Mouse (Mus musculus): Measurements from ENCODE around the gene Gtpbp2. TPM values are rescaled to one million over a fixed set of nuclear protein-coding genes. Genes with fewer than 3 reads are reported as not detected.

The Gtpbp2 gene
- polyA plus RNA-seq (2014; fragmentation: Nextera tagmentation; extraction: Ambion mirVana): 29.4 and 30.1 TPM in 2 replicates

DNA sequence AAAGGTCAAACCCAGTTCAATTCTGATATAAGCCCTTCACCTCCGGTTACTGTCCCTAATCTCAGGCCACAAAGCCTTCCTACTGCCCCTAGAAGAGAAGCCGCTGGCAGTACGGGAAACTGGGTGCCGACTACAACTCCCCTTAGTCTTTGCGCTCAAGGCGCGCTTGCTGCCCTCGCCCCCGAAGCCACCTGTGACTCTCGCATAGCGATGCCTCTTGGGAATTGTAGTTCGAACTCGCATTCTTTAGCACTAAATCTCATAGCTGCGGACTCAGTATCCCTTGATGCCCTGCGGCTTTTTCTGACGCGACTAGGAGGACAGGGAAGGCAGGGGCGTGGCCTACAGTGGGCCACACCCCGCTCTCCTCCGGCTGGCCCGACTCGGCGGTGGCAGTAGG, at the start of gene Gtpbp2:
Gene Gtpbp2, plus strand, starts transcription at position 347 of the 400 bp plus-strand sequence.
- Histone ChIP-seq H3K9ac (ENCODE audit: low read length) (peak within 1 kb of the TSS; percentile 79), H3K4me3 (ENCODE audit: low read depth, low read length) (peak within 1 kb of the TSS; percentile 77), H3K4me2 (ENCODE audit: low read depth, severe bottlenecking) (peak within 1 kb of the TSS; percentile 76), H3K4me1 (ENCODE audit: control insufficient read depth, insufficient read depth, low read length) (peaks cover 4% of the 10 kb centered on the region; the same call in 1 of the 2 replicates), H3K27me3 (ENCODE audit: control insufficient read depth, insufficient read depth, low read length) (no peaks in the 10 kb centered on the region), H3K27ac (replicated peaks; ENCODE audit: low read depth, low read length) (peak within 1 kb of the TSS; percentile 62), H3K9me3 (ENCODE audit: control insufficient read depth, low read length) (no peaks in the 10 kb centered on the region), H3K36me3 (ENCODE audit: control insufficient read depth, insufficient read depth, low read length) (peaks cover 13% of the 10 kb centered on the region)
- DNase-seq (ENCODE audit: low spot score) (peak; percentile 96), ATAC-seq (ENCODE audit: insufficient number of reproducible peaks, low FRiP score, low TSS enrichment, low read depth) (peak; percentile 90)
- WGBS: under 1% methylated on average over 23 of the region's 23 CpGs

DNA sequence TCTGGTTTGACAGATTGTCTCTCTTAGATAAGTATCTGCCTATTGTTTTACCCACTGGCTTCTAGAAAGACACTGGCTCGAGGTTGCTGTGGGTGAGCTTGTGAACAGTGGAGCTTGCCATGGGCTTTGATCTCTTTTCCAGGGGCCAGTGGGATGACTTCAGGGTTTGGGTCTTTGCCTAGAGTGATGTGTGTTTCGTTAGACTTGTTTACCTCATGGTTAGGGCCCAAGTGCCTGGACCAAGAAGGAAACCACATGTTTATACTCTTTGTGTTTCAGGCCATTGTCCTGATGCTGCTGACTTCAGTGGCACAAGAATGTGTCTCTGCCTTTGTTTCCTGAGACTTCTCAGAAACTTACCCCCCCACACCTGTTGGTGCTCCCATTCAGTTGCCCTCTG, 45.3 kb upstream of the Gtpbp2 start:
- ATAC-seq (ENCODE audit: insufficient number of reproducible peaks, low FRiP score, low TSS enrichment, low read depth): no peak
- H3K4me2 ChIP-seq (ENCODE audit: low read depth, severe bottlenecking): peak overlapping the region; percentile 1; the same call in 1 of the 2 replicates
- no peak overlapping the region for H3K4me3 ChIP-seq (ENCODE audit: low read depth, low read length)
- WGBS: 49% methylated on average over 2 of the region's 2 CpGs
- H3K9me3 ChIP-seq (ENCODE audit: control insufficient read depth, low read length): no peaks in the 10 kb centered on the region
- DNase-seq (ENCODE audit: low spot score): no peak
- H3K27ac ChIP-seq (replicated peaks; ENCODE audit: low read depth, low read length): peak overlapping the region; percentile 89
- peaks cover 15% of the 10 kb centered on the region; the same call in 1 of the 2 replicates for H3K36me3 ChIP-seq (ENCODE audit: control insufficient read depth, insufficient read depth, low read length)
- no peaks in the 10 kb centered on the region for H3K27me3 ChIP-seq (ENCODE audit: control insufficient read depth, insufficient read depth, low read length)
- peaks cover 40% of the 10 kb centered on the region for H3K4me1 ChIP-seq (ENCODE audit: control insufficient read depth, insufficient read depth, low read length)
- no peak overlapping the region for H3K9ac ChIP-seq (ENCODE audit: low read length)

DNA sequence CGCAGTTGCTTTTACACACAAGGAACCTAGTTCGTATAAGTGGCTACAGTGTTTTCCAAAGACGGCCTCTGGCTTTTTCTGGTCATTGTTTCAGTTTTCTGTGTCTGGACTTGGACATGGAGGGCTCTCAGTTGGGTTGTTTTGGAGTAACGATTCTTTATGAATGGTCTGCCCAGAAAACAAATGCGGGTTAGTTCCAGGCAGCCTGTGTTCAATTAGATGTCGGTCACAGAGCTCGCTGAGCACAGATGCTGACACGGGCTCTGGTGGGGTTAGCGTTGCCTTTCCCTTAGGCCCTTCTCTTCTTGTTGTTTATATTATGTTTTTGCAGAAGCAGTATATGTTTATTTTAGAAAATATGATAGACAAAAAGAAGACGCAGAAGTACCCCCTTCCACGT, 44.7 kb upstream of the Gtpbp2 start:
- DNase-seq (ENCODE audit: low spot score) (peak; percentile 63), ATAC-seq (ENCODE audit: insufficient number of reproducible peaks, low FRiP score, low TSS enrichment, low read depth) (no peak)
- peak overlapping the region; percentile 89 for H3K27ac ChIP-seq (replicated peaks; ENCODE audit: low read depth, low read length)
- no peaks in the 10 kb centered on the region for H3K27me3 ChIP-seq (ENCODE audit: control insufficient read depth, insufficient read depth, low read length)
- H3K4me2 ChIP-seq (ENCODE audit: low read depth, severe bottlenecking): no peak overlapping the region
- H3K9me3 ChIP-seq (ENCODE audit: control insufficient read depth, low read length): no peaks in the 10 kb centered on the region
- peaks cover 15% of the 10 kb centered on the region; the same call in 1 of the 2 replicates for H3K36me3 ChIP-seq (ENCODE audit: control insufficient read depth, insufficient read depth, low read length)
- H3K9ac ChIP-seq (ENCODE audit: low read length): no peak overlapping the region
- 35% methylated on average over 11 of the region's 11 CpGs for WGBS
- peaks cover 40% of the 10 kb centered on the region for H3K4me1 ChIP-seq (ENCODE audit: control insufficient read depth, insufficient read depth, low read length)
- H3K4me3 ChIP-seq (ENCODE audit: low read depth, low read length): no peak overlapping the region

DNA sequence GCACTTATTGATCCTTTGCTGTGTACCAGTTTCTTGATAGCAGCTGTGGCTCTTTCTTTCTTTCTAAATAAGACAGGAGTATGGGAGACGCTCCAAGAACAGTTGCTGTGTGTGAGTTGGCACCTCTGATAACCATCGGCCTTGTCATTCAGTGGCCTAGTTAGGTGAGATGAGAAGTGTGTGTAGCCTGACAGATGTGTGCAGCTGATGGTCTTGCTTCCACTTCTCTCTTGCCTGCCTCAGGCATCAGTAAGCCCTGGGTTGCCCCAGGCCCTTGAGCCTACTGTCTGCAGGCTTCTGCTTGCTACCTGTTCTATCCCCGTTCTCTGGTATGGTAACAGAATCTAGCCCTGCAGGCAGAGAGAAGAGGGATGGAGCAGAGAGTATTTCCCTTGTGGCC, 44.0 kb upstream of the Gtpbp2 start:
- peaks cover 15% of the 10 kb centered on the region; the same call in 1 of the 2 replicates for H3K36me3 ChIP-seq (ENCODE audit: control insufficient read depth, insufficient read depth, low read length)
- DNase-seq (ENCODE audit: low spot score) (no peak), ATAC-seq (ENCODE audit: insufficient number of reproducible peaks, low FRiP score, low TSS enrichment, low read depth) (no peak)
- H3K4me2 ChIP-seq (ENCODE audit: low read depth, severe bottlenecking): no peak overlapping the region
- H3K4me1 ChIP-seq (ENCODE audit: control insufficient read depth, insufficient read depth, low read length): peaks cover 35% of the 10 kb centered on the region
- 63% methylated on average over 3 of the region's 3 CpGs for WGBS
- H3K9ac ChIP-seq (ENCODE audit: low read length): 0 out of 2 replicates have a peak overlapping the region, but pooled peaks have one; percentile 4
- no peaks in the 10 kb centered on the region for H3K9me3 ChIP-seq (ENCODE audit: control insufficient read depth, low read length)
- peak overlapping the region; percentile 59; the same call in 1 of the 2 replicates for H3K27ac ChIP-seq (replicated peaks; ENCODE audit: low read depth, low read length)
- no peak overlapping the region for H3K4me3 ChIP-seq (ENCODE audit: low read depth, low read length)
- no peaks in the 10 kb centered on the region for H3K27me3 ChIP-seq (ENCODE audit: control insufficient read depth, insufficient read depth, low read length)

DNA sequence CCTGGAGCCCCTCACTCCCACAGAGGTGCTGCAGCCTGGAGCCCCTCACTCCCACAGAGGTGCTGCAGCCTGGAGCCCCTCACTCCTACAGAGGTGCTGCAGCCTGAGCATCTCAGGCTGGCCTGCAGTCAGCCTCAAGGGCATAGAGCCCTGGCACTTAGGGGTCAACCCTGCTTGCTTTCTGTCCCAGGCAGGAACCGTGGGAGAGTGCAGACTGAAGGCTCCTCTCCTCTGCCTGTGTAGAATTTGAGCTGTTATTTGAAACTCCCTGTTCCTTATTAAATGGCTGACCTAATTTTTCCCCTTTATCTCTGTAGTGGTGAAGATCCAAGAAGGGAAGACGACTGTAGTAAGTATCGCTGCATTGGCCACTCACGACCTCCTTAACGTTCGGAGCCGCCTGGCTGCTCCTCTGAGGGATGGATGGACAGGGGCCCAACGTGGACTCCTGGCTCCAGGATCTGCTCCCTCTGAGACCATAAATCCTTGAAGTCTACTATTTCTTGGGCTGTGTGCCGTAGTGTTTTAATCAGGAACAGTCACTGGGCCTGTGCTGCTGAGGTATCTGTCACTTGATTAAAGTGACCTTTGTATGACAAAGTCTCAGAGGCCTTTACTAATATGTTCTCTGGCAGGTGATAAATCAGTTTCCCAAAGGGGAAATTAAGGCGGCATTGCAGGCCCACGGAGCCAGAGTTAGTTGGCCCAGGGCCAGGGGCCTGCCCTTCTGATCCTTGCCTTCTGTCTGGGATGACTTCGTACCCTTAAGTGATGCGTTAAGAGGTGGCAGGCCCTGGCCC, 43.0 kb upstream of the Gtpbp2 start:
- peaks cover 35% of the 10 kb centered on the region for H3K4me1 ChIP-seq (ENCODE audit: control insufficient read depth, insufficient read depth, low read length)
- peaks cover 20% of the 10 kb centered on the region; the same call in 1 of the 2 replicates for H3K36me3 ChIP-seq (ENCODE audit: control insufficient read depth, insufficient read depth, low read length)
- no peaks in the 10 kb centered on the region for H3K9me3 ChIP-seq (ENCODE audit: control insufficient read depth, low read length)
- DNase-seq (ENCODE audit: low spot score) (no peak), ATAC-seq (ENCODE audit: insufficient number of reproducible peaks, low FRiP score, low TSS enrichment, low read depth) (no peak)
- H3K4me2 ChIP-seq (ENCODE audit: low read depth, severe bottlenecking): no peak overlapping the region
- H3K27me3 ChIP-seq (ENCODE audit: control insufficient read depth, insufficient read depth, low read length): no peaks in the 10 kb centered on the region
- no peak overlapping the region for H3K9ac ChIP-seq (ENCODE audit: low read length)
- no peak overlapping the region for H3K4me3 ChIP-seq (ENCODE audit: low read depth, low read length)
- H3K27ac ChIP-seq (replicated peaks; ENCODE audit: low read depth, low read length): peak overlapping the region; percentile 59
- 24% methylated on average over 13 of the region's 13 CpGs for WGBS

DNA sequence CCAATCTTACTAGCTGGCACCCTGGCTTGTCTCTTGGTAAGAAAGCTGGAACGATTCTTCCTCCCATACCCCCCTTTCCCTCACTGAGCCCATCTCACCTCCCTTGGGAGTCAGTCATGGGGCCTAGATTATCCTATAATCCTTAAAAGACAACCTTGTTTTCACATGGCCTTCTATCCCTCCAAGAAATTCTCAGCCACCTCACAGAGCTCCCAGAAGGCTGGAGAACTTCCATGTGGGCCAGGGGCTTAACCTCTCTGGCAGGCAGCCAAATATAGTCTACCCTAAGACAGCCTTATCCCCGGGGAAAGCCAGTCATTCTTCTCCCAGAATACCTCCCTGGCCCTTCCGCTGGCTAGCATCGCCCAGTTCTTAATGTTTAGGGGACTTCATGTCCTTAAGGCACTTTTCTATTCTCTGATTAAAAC, 42.4 kb upstream of the Gtpbp2 start:
- Histone ChIP-seq H3K9me3 (ENCODE audit: control insufficient read depth, low read length) (no peaks in the 10 kb centered on the region), H3K4me3 (ENCODE audit: low read depth, low read length) (no peak overlapping the region), H3K36me3 (ENCODE audit: control insufficient read depth, insufficient read depth, low read length) (peaks cover 26% of the 10 kb centered on the region), H3K4me2 (ENCODE audit: low read depth, severe bottlenecking) (no peak overlapping the region), H3K27me3 (ENCODE audit: control insufficient read depth, insufficient read depth, low read length) (no peaks in the 10 kb centered on the region), H3K27ac (replicated peaks; ENCODE audit: low read depth, low read length) (0 out of 2 replicates have a peak overlapping the region, but pooled peaks have one; percentile 45), H3K9ac (ENCODE audit: low read length) (no peak overlapping the region; the same call in 1 of the 2 replicates), H3K4me1 (ENCODE audit: control insufficient read depth, insufficient read depth, low read length) (peaks cover 35% of the 10 kb centered on the region)
- ATAC-seq (ENCODE audit: insufficient number of reproducible peaks, low FRiP score, low TSS enrichment, low read depth) (no peak), DNase-seq (ENCODE audit: low spot score) (no peak)
- WGBS: 63% methylated on average over 4 of the region's 4 CpGs

DNA sequence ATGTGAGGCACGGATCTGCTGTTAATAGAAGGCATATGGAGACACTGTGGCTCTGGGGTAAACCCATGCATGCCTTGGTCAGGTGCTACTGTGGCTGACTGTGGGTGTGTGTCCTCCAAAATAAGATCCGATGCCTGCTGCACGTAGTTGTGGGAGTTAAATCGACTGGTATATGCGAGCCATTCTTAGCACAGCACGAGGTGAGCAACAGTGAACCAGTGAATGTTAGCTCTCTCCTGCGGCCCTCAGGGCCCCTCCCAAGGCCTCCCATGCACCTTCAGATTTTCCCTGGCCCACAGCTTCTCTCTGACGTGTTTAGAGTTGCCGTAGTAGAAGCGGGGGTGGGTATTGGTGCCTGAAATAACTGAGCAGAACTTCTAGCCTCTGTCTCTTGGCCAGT, 41.2 kb upstream of the Gtpbp2 start:
- no peak for ATAC-seq (ENCODE audit: insufficient number of reproducible peaks, low FRiP score, low TSS enrichment, low read depth)
- DNase-seq (ENCODE audit: low spot score): no peak
- Histone ChIP-seq H3K4me2 (ENCODE audit: low read depth, severe bottlenecking) (no peak overlapping the region), H3K4me1 (ENCODE audit: control insufficient read depth, insufficient read depth, low read length) (peaks cover 32% of the 10 kb centered on the region), H3K4me3 (ENCODE audit: low read depth, low read length) (no peak overlapping the region), H3K27ac (replicated peaks; ENCODE audit: low read depth, low read length) (no peak overlapping the region), H3K9ac (ENCODE audit: low read length) (no peak overlapping the region), H3K27me3 (ENCODE audit: control insufficient read depth, insufficient read depth, low read length) (no peaks in the 10 kb centered on the region), H3K36me3 (ENCODE audit: control insufficient read depth, insufficient read depth, low read length) (peaks cover 29% of the 10 kb centered on the region), H3K9me3 (ENCODE audit: control insufficient read depth, low read length) (no peaks in the 10 kb centered on the region)
- WGBS: 80% methylated on average over 10 of the region's 10 CpGs

DNA sequence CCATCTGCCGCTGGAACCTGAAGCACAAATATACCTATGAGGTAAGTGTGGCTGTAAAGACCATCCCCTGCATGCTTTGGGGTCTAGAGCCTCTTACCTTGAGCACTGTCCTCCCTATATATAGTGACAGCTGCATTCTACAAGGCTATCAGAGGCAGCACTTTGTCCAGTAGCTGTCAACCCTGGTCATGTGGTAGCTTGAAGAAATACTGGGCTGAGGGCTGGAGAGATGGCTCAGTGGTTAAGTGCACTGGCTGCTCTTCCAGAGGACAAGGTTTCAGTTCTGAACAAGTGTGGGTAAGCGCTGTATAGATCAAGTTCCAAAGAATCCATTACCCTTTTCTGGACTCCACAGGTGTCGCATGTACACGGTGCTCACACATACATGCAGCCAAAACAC, 38.0 kb upstream of the Gtpbp2 start:
- no peak for ATAC-seq (ENCODE audit: insufficient number of reproducible peaks, low FRiP score, low TSS enrichment, low read depth)
- no peak overlapping the region for H3K27ac ChIP-seq (replicated peaks; ENCODE audit: low read depth, low read length)
- H3K9ac ChIP-seq (ENCODE audit: low read length): no peak overlapping the region
- H3K36me3 ChIP-seq (ENCODE audit: control insufficient read depth, insufficient read depth, low read length): peaks cover 45% of the 10 kb centered on the region
- H3K4me2 ChIP-seq (ENCODE audit: low read depth, severe bottlenecking): no peak overlapping the region
- no peak for DNase-seq (ENCODE audit: low spot score)
- no peaks in the 10 kb centered on the region for H3K9me3 ChIP-seq (ENCODE audit: control insufficient read depth, low read length)
- peaks cover 6% of the 10 kb centered on the region for H3K4me1 ChIP-seq (ENCODE audit: control insufficient read depth, insufficient read depth, low read length)
- 98% methylated on average over 4 of the region's 4 CpGs for WGBS
- no peak overlapping the region for H3K4me3 ChIP-seq (ENCODE audit: low read depth, low read length)
- no peaks in the 10 kb centered on the region for H3K27me3 ChIP-seq (ENCODE audit: control insufficient read depth, insufficient read depth, low read length)

Data from limb, embryonic 11.5 days (tissue).